Mouse (Mus musculus): ENCODE data around the gene Nsun2. TPM values are rescaled to one million over a fixed set of nuclear protein-coding genes. Genes with fewer than 3 reads are reported as not detected.

Nsun2 gene
- total RNA-seq, 1 experiment from 2014 or later, result 87.3 TPM

DNA sequence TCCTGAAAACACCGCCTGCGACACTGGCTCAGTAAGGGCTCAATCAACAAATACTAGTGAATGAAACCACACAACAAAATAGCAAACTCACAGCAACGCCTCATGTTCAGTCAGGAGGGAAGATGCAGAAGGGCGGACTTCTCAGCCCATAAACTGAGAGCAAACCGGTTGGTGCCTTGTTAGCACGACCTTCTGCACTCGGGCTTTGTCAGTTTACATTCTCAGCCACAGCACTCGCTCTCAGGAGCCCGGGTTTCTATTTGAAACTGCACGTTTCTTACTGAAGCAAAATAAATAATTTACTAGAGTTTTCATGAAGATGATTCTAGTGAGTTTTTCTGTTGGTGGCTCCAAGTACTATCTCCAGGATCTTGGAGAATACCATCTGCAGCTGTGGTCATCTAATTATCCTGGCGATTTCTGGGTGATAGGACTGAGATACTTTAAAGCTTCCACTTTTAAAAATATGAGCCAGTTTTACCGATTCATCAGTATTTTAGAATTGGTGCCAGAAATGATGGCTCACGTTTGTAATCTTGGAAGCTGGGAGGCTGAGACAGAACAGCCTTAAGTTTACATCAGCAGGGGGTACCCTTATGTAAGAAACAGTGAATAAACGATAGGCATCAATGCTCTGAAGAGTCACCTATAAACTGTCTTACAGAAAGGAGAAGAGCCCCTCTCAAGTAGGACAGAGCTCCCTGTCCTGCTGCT lies 9.9 kb upstream of the Nsun2 start:
- no peak for DNase-seq

DNA sequence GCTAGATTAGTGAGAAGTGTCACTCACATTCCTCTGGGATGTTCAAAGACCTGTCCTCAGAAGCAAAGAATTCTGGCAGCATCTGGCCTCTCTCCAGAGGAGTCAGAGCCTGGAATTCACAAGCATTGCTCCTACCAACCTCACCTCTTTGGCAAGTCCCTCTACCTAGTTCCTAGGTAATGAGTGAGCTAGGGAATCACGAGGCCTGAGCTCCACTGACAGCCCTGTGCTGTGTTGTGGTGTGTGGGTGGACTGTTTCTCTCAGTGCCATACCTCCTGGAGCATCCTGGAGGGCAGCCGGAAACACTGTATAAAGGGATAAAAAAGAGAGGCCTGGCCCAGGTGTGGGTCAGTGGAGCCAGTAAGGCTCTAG lies 9.4 kb upstream of the Nsun2 start:
- no peak for DNase-seq

DNA sequence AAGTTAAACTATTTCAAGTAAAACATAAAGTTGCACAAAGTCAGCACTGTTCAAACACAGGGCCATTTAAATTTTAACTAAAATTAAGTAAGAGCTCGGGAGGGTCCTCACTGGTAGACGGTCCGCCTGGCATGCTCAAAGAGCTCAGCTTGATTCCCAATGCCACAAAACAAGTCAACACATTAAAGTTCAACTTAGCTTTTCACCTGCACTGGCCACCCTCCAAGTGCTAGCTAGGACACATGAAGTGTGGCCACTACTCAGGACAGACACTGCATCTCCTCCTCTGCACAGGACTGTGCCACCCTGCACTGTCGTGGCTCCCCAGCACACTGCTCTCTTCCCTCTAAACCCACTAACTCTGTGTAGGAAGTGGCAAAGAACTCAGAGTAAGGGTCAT lies 7.7 kb upstream of the Nsun2 start:
- no peak for DNase-seq

DNA sequence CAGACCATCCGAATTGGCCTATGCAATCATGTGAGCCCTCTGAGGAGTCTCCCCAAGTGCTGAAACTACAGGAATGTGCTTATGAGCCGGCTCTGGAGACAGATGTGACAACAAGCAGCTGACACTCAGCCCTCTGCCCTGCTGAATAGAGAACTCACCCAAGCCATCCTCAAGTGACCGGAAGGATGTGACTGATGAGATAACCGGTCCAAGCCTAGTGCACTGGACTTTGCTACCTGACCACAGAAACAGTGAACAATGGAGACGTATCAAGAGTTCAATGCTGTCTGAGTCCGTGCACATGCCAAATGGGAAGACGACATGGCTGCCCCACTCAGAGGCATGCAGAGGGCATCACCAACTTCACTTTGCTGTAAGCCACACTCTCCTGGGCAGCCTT lies 5.0 kb upstream of the Nsun2 start:
- no peak for DNase-seq

- DNase-seq, result no peak
Measured at GRCm38 (mm10) chr13:69530156-69530555, 3.4 kb upstream of the Nsun2 start.

GRCm38 (mm10) chr13:69530951-69531350 lies 2.6 kb upstream of the Nsun2 start:
- no peak for DNase-seq

GRCm38 (mm10) chr13:69531431-69531830 lies 2.1 kb upstream of the Nsun2 start:
- no peak for DNase-seq

DNA sequence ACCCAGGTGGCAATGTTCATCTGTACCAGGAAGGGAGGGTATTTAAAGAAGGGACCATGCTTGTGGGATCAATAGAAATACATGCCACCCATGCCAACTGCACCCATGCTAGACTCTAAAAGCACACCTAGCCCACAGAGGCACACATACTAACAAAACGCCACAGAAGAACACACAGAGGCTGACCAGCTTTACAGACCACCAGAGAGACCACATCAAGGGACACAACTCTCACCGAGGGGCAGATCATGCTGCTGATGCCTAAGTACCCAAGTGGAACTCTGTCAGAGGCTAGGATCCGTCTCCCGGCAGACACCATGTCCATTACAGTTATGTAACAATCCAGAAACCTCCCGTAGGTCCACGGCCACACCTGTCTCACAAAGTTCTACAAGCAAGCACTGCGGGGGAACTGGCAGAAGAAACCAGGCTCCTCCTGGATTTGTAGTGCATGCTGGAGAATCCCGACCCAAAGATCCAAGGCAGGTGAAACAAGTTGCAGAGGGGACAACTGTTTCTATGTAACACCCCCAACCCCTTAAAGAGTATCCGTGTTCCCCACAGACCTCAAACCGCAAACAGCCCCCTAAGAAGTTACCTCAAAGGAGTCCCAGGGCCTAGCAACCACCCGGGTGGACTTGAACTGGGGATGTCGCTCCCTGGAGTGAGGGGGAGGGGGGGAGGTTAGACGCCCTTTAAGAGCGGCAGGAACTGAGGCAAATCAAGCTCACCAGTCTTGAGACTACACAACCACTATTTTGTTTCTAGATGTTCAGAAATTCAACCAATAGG lies 1.2 kb upstream of the Nsun2 start:
- DNase-seq, result no peak

DNA sequence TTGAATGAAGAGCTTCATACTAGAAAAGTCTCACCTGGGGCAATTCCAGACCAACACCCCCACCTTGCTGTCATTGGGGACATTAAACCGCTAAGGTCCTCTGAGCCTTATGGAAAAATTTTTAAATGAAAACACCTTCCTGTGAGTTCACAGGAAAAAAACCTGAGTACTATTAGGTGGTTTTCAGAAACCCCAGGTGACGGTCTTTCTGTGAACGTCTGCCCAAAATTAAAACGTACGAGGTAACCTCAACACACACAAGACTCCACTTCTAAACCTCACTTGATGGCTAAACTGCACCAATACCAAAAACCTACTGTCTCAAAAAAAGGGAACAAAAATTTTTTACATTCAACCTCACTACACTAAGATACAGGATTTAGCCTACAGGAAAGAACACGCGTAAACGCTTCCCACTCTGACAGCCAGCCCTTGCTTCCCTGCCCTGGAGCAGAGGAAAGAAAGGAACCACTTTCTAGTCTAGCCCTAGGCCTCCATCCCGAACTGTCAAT lies 597 bp upstream of the Nsun2 start:
- DNase-seq, result no peak

GRCm38 (mm10) chr13:69534334-69534653 lies 748 bp downstream of the Nsun2 start, which contains the start of gene Tent4a:
Gene Tent4a (minus strand): TSS chr13:69534617.
- DNase-seq, result no peak

DNA sequence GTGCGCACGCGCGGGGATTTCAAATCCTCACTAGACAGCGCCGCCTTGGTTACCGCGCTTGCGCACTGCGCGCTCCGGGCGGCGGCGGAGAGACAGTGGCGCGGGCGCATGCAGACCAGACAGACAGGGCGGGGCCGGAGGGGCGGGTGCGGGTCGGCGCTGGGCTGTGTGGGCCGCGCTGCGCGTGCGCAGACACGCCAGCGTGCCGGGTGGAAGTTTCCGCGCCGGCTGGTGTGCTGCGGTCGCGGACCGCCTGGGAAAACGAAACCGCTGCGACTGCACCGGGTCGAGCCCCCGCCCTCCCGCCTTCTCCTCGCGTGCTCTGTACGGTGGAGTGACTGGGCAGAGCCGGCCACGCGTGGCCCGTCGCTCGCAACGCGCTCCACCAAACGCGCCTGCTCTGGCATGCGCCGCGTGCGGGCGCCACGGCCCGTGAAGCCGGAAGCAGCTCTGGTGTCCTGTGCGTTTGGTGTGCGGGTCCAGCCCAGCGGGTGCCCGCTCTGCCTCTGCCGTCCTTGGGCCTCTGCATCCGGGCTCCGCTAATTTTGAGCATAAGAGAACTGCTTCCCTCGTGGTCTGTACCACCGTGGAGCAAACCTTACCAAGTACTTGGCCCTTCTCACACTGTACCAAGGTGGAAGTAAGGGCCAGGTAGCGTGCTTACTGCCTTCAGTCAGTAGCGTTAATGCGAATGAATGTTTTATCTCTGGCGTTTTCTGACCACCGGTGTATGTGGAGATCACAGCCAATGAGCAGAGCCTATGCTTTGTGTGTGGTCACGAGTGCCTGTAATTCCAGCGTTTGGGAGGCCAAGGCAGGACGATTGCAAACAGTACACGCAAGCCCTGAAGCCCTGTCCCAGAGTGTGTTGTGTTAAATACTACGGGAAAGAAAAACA lies 1.4 kb downstream of the Nsun2 start:
- peak; percentile 99 for DNase-seq

- no peak for DNase-seq
Measured at GRCm38 (mm10) chr13:69536021-69536420, 2.5 kb downstream of the Nsun2 start.

DNA sequence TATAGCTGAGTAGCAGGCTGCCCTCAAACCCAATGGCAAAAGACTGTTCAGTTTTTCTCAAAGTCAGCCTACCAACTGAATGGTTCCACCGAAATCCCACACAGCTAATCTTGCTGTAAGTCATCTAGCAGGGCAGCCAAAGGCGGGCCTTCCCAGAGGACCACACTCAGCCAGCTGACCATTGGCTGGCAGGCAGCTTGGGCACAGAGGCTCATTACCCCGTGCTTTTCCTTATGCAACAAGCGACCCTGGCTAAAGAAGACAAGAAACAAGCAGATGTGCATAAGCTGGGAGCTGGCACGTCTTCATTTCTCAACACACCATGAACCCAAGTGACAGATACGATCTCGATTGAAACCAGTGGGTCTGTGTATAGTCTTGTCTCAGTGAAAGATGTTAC lies 3.8 kb downstream of the Nsun2 start:
- peak; percentile 71 for DNase-seq

DNA sequence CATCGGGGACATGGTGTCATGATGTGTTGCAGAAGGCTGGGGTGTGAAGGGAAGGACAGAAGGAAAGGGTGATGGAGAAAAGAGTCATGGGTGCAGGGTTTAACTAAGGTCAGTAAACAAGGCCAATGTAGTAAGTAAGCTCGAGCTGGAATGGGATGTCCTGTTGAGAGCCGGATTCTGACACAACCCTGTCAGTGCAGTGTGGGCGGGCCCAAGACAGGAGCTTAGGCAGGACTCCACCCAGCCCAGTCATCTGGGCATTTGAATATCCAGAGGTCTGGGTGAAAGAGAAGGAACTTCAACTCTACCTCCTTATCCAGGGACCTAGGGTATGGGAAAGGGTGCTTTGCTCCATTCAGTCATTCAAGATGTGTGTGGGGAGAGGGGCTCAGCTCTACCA lies 4.8 kb downstream of the Nsun2 start:
- peak; percentile 85 for DNase-seq

GRCm38 (mm10) chr13:69541209-69541608 lies 7.7 kb downstream of the Nsun2 start:
- DNase-seq, result peak; percentile 65

GRCm38 (mm10) chr13:69541776-69542175 lies 8.2 kb downstream of the Nsun2 start:
- DNase-seq, result no peak

DNA sequence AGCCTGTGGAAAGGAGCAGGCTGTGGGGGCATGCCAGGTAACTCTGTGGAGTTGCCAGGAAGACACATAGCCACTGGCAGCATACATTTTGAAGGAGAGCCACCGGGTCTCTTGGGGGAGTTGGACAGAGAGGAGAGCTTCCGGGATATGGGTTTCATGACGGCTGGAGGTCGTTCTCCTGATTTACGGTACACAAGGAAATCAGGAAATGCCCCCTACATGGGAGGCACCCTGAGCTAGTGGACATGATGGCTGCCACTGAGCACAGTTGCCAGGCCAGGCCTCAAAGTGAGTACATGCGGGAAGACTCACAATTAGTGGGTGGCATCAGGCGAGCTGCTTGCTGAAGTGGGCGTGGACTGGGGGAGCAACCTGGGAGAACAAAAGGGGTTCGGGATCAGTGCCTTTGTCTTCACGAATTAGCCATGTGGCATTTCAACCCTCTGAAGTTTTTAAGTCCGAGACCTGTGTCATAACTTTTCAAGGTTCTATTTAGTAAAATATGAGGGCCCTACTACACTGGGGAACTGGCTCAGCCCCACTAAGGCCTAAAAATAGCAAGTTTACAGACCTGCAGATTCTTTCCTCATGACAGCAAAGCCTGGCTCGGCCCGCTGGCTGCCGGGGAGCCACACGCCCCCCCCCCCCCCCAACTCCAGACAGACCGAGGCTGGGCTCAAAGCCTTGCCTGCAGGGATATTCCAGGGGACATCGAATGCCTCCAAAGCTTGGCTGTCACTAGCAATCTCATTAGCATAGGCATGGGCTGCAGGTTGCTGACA lies 9.2 kb downstream of the Nsun2 start:
- DNase-seq, result peak; percentile 36

DNA sequence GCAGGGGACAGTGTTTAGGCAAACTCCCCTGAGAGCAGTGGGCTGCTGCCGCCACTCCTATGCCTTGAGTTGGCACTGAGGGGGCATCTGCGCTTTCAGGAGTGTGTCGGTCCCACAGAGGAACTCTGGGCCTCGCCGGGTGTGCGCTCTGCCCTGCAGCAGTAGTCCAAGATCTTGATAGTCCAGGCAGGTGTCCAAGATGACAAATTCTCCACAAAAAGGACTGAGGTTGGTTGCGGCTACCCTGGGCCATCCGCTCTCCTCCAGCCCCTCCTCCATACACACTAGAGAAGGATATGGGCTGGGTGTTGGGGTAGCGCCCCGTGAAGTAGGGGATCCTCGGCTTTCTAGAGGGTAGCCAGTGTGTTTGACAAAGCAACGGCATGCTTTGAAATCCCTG lies 10.0 kb downstream of the Nsun2 start:
- DNase-seq, result no peak

- peak; percentile 58 for DNase-seq
Measured at GRCm38 (mm10) chr13:69545019-69545418, 11.5 kb downstream of the Nsun2 start.

- DNase-seq, result no peak
Measured at GRCm38 (mm10) chr13:69547488-69548180, 14.1 kb downstream of the Nsun2 start.

DNA sequence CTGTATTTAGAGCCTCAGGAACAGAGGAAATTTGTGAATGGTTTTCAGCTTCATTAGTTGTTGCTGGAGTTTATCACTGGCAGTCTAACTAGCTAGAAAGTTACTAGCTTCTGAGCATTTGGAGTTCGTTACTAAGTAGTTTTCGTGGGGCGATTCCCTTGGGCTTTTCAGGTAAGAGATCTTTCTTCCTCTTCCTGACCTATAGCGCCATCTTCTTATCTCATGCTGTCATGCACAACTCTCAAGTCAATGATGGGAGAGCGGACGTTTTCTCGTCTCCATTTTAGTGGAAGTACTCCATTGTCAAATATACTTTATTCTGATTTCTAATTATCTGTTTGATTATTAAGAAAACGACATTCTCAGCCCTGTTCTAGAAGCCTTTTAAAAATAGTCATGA lies 16.4 kb downstream of the Nsun2 start:
- DNase-seq, result no peak
